Mouse (Mus musculus) olfactory bulb, adult 2 months (tissue): ENCODE data around the gene Sart1.

Source experiments
- CTCF ChIP-seq: fragments of 200-500 bp; IDR thresholded peaks from 2 replicates; pipeline ENCODE4 v1.5.1; 2012; ENCODE audit warnings: low read depth, mild to moderate bottlenecking, low read length, moderate library complexity; ENCODE audit not compliant: insufficient read depth
- POLR2A ChIP-seq: fragments of 200-500 bp; IDR thresholded peaks from 2 replicates; pipeline ENCODE4 v1.6.1; 2012; ENCODE audit warnings: mild to moderate bottlenecking, low read depth, low read length, moderate library complexity; ENCODE audit not compliant: insufficient read depth

- TF ChIP-seq CTCF (no peak), POLR2A (no peak)
Observed at GRCm38 (mm10) chr19:5402293-5402692, 13.8 kb upstream of the Sart1 start, which contains the start of gene Tsga10ip.
